Comparison of ENCODE assay signal across 18 mouse cellular contexts in genomic region chr9:88352741-88353140, GRCm38 (mm10). TPM values are rescaled to one million over a fixed set of nuclear protein-coding genes. Genes with fewer than 3 reads are reported as not detected.
DNase-seq lines count a peak whose midpoint lies in the region; ATAC-seq lines count a peak whose summit lies in the region.
"Had no signal": no experiment of that assay in that cellular context is flagged by ENCODE, and none has a peak within 500 bp of the region (broad histone marks: within the 10 kb centered on the region; RNA-seq: fewer than 3 reads in every experiment).

No protein-coding gene starts in this region.

- H3K9ac ChIP-seq in forebrain, embryonic 16.5 days (replicated peaks; ENCODE audit: low read depth, low read length), result no peak overlapping the region
- no peak overlapping the region for H3K9ac ChIP-seq in forebrain, embryonic 15.5 days (replicated peaks)
- no peak overlapping the region for H3K9ac ChIP-seq in midbrain, embryonic 14.5 days (replicated peaks; ENCODE audit: low read length)
- H3K9ac ChIP-seq in hindbrain, embryonic 15.5 days, result no peak overlapping the region
- 0 out of 2 replicates have a peak overlapping the region, but pooled peaks have one; percentile 25 for H3K9ac ChIP-seq in midbrain, embryonic 16.5 days (ENCODE audit: low read depth, low read length)
- H3K9ac ChIP-seq: heart, embryonic 13.5 days had no signal

- DNase-seq in midbrain, embryonic 14.5 days, result peak; percentile 17
- no peak for DNase-seq in midbrain, embryonic 10.5 days (ENCODE audit: low spot score)
- no peak for DNase-seq in kidney, postnatal 25 days
- DNase-seq in testis, postnatal 14 days (ENCODE audit: low spot score), result no peak
- DNase-seq: adrenal gland, postnatal 14 days; cerebellum, postnatal 10 days; gastrocnemius, adult 2 months; kidney, adult 9 months; kidney, postnatal 36 days; liver; lung, postnatal 10 days; thymus, postnatal 14 days had no signal

- H3K4me3 ChIP-seq in forebrain, embryonic 16.5 days (replicated peaks; ENCODE audit: low read length), result no peak overlapping the region
- H3K4me3 ChIP-seq in forebrain, embryonic 15.5 days, result no peak overlapping the region
- no peak overlapping the region for H3K4me3 ChIP-seq in midbrain, embryonic 14.5 days (replicated peaks; ENCODE audit: low read depth, low read length)
- no peak overlapping the region for H3K4me3 ChIP-seq in midbrain, embryonic 10.5 days
- no peak overlapping the region for H3K4me3 ChIP-seq in hindbrain, embryonic 15.5 days
- H3K4me3 ChIP-seq in midbrain, embryonic 16.5 days (ENCODE audit: low read depth, low read length), result no peak overlapping the region
- H3K4me3 ChIP-seq: gastrocnemius, adult 2 months; heart, embryonic 13.5 days had no signal

- H3K36me3 ChIP-seq in forebrain, embryonic 16.5 days (ENCODE audit: control insufficient read depth, insufficient read depth), result no peaks in the 10 kb centered on the region
- H3K36me3 ChIP-seq in forebrain, embryonic 15.5 days, result no peaks in the 10 kb centered on the region
- H3K36me3 ChIP-seq in midbrain, embryonic 14.5 days (ENCODE audit: control insufficient read depth, insufficient read depth, low read length), result no peaks in the 10 kb centered on the region
- no peaks in the 10 kb centered on the region for H3K36me3 ChIP-seq in midbrain, embryonic 10.5 days
- no peaks in the 10 kb centered on the region for H3K36me3 ChIP-seq in hindbrain, embryonic 15.5 days
- no peaks in the 10 kb centered on the region for H3K36me3 ChIP-seq in midbrain, embryonic 16.5 days (ENCODE audit: control insufficient read depth, insufficient read depth, low read length)
- H3K36me3 ChIP-seq: heart, embryonic 13.5 days had no signal

- WGBS in forebrain, embryonic 16.5 days, result 55% methylated on average over 6 of the region's 6 CpGs
- 47% methylated on average over 6 of the region's 6 CpGs for WGBS in forebrain, embryonic 15.5 days
- WGBS in midbrain, embryonic 14.5 days, result 50% methylated on average over 6 of the region's 6 CpGs
- WGBS in midbrain, embryonic 10.5 days, result 70% methylated on average over 6 of the region's 6 CpGs
- 37% methylated on average over 6 of the region's 6 CpGs for WGBS in hindbrain, embryonic 15.5 days
- 45% methylated on average over 6 of the region's 6 CpGs for WGBS in midbrain, embryonic 16.5 days

- no peaks in the 10 kb centered on the region for H3K27me3 ChIP-seq in forebrain, embryonic 16.5 days (replicated peaks; ENCODE audit: control insufficient read depth, insufficient read depth, low read length)
- H3K27me3 ChIP-seq in forebrain, embryonic 15.5 days, result no peaks in the 10 kb centered on the region
- no peaks in the 10 kb centered on the region for H3K27me3 ChIP-seq in midbrain, embryonic 14.5 days (ENCODE audit: control insufficient read depth, insufficient read depth, low read length)
- no peaks in the 10 kb centered on the region for H3K27me3 ChIP-seq in midbrain, embryonic 10.5 days (ENCODE audit: low read depth, poor library complexity, severe bottlenecking)
- no peaks in the 10 kb centered on the region for H3K27me3 ChIP-seq in hindbrain, embryonic 15.5 days
- H3K27me3 ChIP-seq in midbrain, embryonic 16.5 days (ENCODE audit: control insufficient read depth, insufficient read depth, low read depth, low read length), result no peaks in the 10 kb centered on the region
- H3K27me3 ChIP-seq: CH12.LX; heart, embryonic 13.5 days had no signal

- H3K4me1 ChIP-seq in forebrain, embryonic 16.5 days (replicated peaks; ENCODE audit: control insufficient read depth, insufficient read depth, low read length), result no peaks in the 10 kb centered on the region; the same call in 1 of the 2 replicates
- H3K4me1 ChIP-seq in forebrain, embryonic 15.5 days, result no peaks in the 10 kb centered on the region
- no peaks in the 10 kb centered on the region for H3K4me1 ChIP-seq in midbrain, embryonic 14.5 days (ENCODE audit: control insufficient read depth, insufficient read depth, low read length)
- H3K4me1 ChIP-seq in midbrain, embryonic 10.5 days, result peaks cover 4% of the 10 kb centered on the region
- peaks cover 9% of the 10 kb centered on the region for H3K4me1 ChIP-seq in hindbrain, embryonic 15.5 days (replicated peaks)
- peaks cover 5% of the 10 kb centered on the region; the same call in 1 of the 2 replicates for H3K4me1 ChIP-seq in midbrain, embryonic 16.5 days (ENCODE audit: control insufficient read depth, insufficient read depth, low read length)

- H3K4me2 ChIP-seq in forebrain, embryonic 16.5 days (ENCODE audit: low read length), result no peak overlapping the region
- no peak overlapping the region for H3K4me2 ChIP-seq in forebrain, embryonic 15.5 days (replicated peaks)
- H3K4me2 ChIP-seq in midbrain, embryonic 14.5 days (ENCODE audit: low read length), result no peak overlapping the region
- H3K4me2 ChIP-seq in hindbrain, embryonic 15.5 days, result no peak overlapping the region
- H3K4me2 ChIP-seq in midbrain, embryonic 16.5 days (ENCODE audit: low read length), result no peak overlapping the region
- H3K4me2 ChIP-seq: heart, embryonic 13.5 days had no signal

- 0 out of 2 replicates have a peak, but pooled peaks have one; percentile 26 for ATAC-seq in forebrain, embryonic 16.5 days
- no peak for ATAC-seq in forebrain, embryonic 15.5 days (replicated peaks)
- ATAC-seq in midbrain, embryonic 14.5 days (ENCODE audit: low FRiP score, low TSS enrichment), result peak; percentile 42
- peak; percentile 72; the same call in 1 of the 2 replicates for ATAC-seq in hindbrain, embryonic 15.5 days (ENCODE audit: low FRiP score, low read depth)
- peak; percentile 51; the same call in 1 of the 2 replicates for ATAC-seq in midbrain, embryonic 16.5 days

- H3K27ac ChIP-seq in forebrain, embryonic 16.5 days (ENCODE audit: low read length), result no peak overlapping the region
- H3K27ac ChIP-seq in forebrain, embryonic 15.5 days (replicated peaks), result no peak overlapping the region
- H3K27ac ChIP-seq in midbrain, embryonic 14.5 days (replicated peaks; ENCODE audit: low read depth, low read length), result no peak overlapping the region
- no peak overlapping the region for H3K27ac ChIP-seq in midbrain, embryonic 10.5 days (replicated peaks)
- H3K27ac ChIP-seq in hindbrain, embryonic 15.5 days (replicated peaks), result no peak overlapping the region
- H3K27ac ChIP-seq in midbrain, embryonic 16.5 days (ENCODE audit: low read length), result no peak overlapping the region
- H3K27ac ChIP-seq: gastrocnemius, adult 2 months; heart, embryonic 13.5 days had no signal

- no peaks in the 10 kb centered on the region for H3K9me3 ChIP-seq in forebrain, embryonic 16.5 days (ENCODE audit: control insufficient read depth, low read length)
- no peaks in the 10 kb centered on the region for H3K9me3 ChIP-seq in forebrain, embryonic 15.5 days
- H3K9me3 ChIP-seq in midbrain, embryonic 14.5 days (ENCODE audit: control insufficient read depth, low read length), result no peaks in the 10 kb centered on the region
- no peaks in the 10 kb centered on the region for H3K9me3 ChIP-seq in midbrain, embryonic 10.5 days (replicated peaks)
- H3K9me3 ChIP-seq in hindbrain, embryonic 15.5 days, result no peaks in the 10 kb centered on the region
- H3K9me3 ChIP-seq in midbrain, embryonic 16.5 days (replicated peaks; ENCODE audit: control insufficient read depth, low read length, poor library complexity, severe bottlenecking), result no peaks in the 10 kb centered on the region
- H3K9me3 ChIP-seq: heart, embryonic 13.5 days had no signal

RNA-seq across cellular contexts. Expression of gene Nt5e, which starts 25.7 kb away (rescaled TPM):
- polyA plus RNA-seq in forebrain, embryonic 16.5 days (2015; fragmentation: Nextera tagmentation; extraction: Ambion mirVana), result 0.71 and 1.1 TPM in 2 replicates
- polyA plus RNA-seq in forebrain, embryonic 15.5 days (2015; fragmentation: Nextera tagmentation; extraction: Ambion mirVana), result 0.68 and 0.75 TPM in 2 replicates
- 0.36 and 0.61 TPM in 2 replicates for polyA plus RNA-seq in midbrain, embryonic 14.5 days (2014; fragmentation: Nextera tagmentation; extraction: Ambion mirVana)
- polyA plus RNA-seq in midbrain, embryonic 10.5 days (2016; fragmentation: Nextera tagmentation; extraction: Ambion mirVana), result 0.73 and 1.1 TPM in 2 replicates
- polyA plus RNA-seq in hindbrain, embryonic 15.5 days (2015; fragmentation: Nextera tagmentation; extraction: Ambion mirVana), result 1.2 TPM in 2 replicates
- 0.92 and 1.5 TPM in 2 replicates for polyA plus RNA-seq in midbrain, embryonic 16.5 days (2015; fragmentation: Nextera tagmentation; extraction: Ambion mirVana)
